Mouse (Mus musculus) limb, embryonic 10.5 days (tissue): Measurements from ENCODE around the gene Siglecg. TPM values are rescaled to one million over a fixed set of nuclear protein-coding genes. Genes with fewer than 3 reads are reported as not detected.

Experiments used
- DNase-seq: peaks from one replicate; pipeline ENCODE4 v3.0.0-alpha.2; 2017; ENCODE audit warnings: low spot score
- H3K27ac ChIP-seq: fragments of 300-500 bp; sonication (generic); 2 replicates; pipeline ENCODE4 v1.5.1; 2016; ENCODE audit warnings: mild to moderate bottlenecking
- H3K27me3 ChIP-seq: fragments of 300-500 bp; sonication (generic); 2 replicates; pipeline ENCODE4 v1.6.1; 2016; ENCODE audit warnings: low read depth, mild to moderate bottlenecking; ENCODE audit not compliant: poor library complexity, severe bottlenecking
- H3K36me3 ChIP-seq: fragments of 300-500 bp; sonication (generic); 2 replicates; pipeline ENCODE4 v1.6.1; 2016; ENCODE audit warnings: mild to moderate bottlenecking, moderate library complexity
- H3K4me1 ChIP-seq: fragments of 300-500 bp; sonication (generic); 2 replicates; pipeline ENCODE4 v1.6.1; 2016
- H3K4me3 ChIP-seq: fragments of 300-500 bp; sonication (generic); 2 replicates; pipeline ENCODE4 v1.5.1; 2016; ENCODE audit warnings: mild to moderate bottlenecking, moderate library complexity
- H3K9me3 ChIP-seq: fragments of 300-500 bp; sonication (generic); replicated peaks from 2 replicates; pipeline ENCODE4 v1.6.1; 2016; ENCODE audit warnings: mild to moderate bottlenecking
- WGBS: fragments of 180-500 bp; shearing (Covaris S2); methylation state at CpG from one replicate; pipeline ENCODE4 v1.1.7; 2016; 5-methylcytosine and 5-hydroxymethylcytosine counted together
- polyA plus RNA-seq: library from polyadenylated mRNA; unstranded; fragments of >200 nt; fragmentation: Nextera tagmentation; extraction: Ambion mirVana; gene quantifications from 2 replicates; pipeline ENCODE4 v1.2.1, GENCODE M21; 2016

Siglecg gene
- polyA plus RNA-seq, 1 experiment from 2014 or later, result 0.26 TPM

DNA sequence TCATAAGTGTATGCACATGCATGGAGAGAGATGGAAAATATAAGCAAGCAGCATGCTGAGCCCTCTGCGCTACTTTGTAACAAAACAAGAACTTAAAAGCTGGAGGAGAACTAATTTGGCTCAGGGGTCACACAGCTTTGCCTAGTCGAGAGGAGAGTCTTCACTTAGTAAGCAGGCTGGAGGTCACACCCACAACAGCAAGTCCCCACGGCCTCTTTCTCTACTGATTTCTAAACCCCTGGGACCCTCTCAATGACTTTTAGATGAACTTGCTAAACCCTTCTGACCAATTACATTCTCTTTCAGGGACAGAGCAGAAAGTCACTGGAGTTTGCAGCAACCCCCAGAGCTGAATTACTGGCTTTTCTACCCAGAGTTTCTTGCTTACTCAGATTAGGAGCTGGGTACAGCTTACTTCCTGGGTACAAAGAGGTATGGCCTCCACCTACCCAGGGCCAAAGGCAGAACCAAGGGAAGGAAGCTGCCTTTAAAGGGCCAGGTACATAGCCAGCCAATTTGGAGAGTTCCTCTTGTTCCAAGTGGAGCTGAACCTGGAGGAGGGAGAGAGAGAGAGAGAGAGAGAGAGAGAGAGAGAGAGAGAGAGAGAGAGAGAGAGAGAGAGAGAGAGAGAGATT is 16.1 kb downstream of the Siglecg start:
- H3K27me3 ChIP-seq, result no peaks in the 10 kb centered on the region
- H3K27ac ChIP-seq, result no peak overlapping the region
- no peaks in the 10 kb centered on the region for H3K9me3 ChIP-seq
- no peak for DNase-seq
- H3K4me1 ChIP-seq, result no peaks in the 10 kb centered on the region; the same call in 1 of the 2 replicates
- no peak overlapping the region for H3K4me3 ChIP-seq
- H3K36me3 ChIP-seq, result no peaks in the 10 kb centered on the region
- WGBS, result 68% methylated on average over 3 of the region's 3 CpGs

DNA sequence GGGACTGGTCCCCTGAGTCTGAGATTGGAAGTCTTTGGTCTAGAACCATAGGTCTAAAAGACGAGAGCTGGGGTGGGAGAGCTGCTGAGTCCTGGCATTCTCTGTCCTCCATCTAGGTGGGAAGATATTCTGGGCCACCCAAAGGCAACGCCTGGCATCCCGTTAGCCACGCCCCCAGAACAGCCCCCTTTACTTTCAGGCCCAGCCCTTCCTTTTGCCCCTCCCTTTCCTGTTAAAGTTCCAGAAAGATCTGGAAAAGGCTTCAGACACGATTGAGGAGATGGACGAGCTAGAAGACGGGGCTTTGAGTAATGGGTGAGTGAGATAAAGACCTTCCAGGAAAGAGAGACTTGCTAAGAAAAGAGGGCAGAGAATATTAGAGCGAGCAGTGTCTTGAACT is 19.4 kb downstream of the Siglecg start, which contains the start of gene Lim2:
Gene Lim2 (plus strand): TSS at position 265 of the 400 bp plus-strand sequence.
- Histone ChIP-seq H3K4me3 (no peak within 1 kb of the TSS), H3K27me3 (no peaks in the 10 kb centered on the region), H3K27ac (no peak within 1 kb of the TSS), H3K36me3 (no peaks in the 10 kb centered on the region), H3K9me3 (no peaks in the 10 kb centered on the region), H3K4me1 (no peaks in the 10 kb centered on the region; the same call in 1 of the 2 replicates)
- WGBS, result 90% methylated on average over 8 of the region's 8 CpGs
- DNase-seq, result no peak

- Histone ChIP-seq H3K4me3 (no peak overlapping the region), H3K4me1 (no peaks in the 10 kb centered on the region), H3K9me3 (no peaks in the 10 kb centered on the region), H3K36me3 (no peaks in the 10 kb centered on the region), H3K27ac (no peak overlapping the region), H3K27me3 (no peaks in the 10 kb centered on the region)
- 65% methylated on average over 4 of the region's 4 CpGs for WGBS
- DNase-seq, result no peak
These were observed 21.5 kb downstream of the Siglecg start for GRCm38 (mm10) chr7:43429500-43429899.

DNA sequence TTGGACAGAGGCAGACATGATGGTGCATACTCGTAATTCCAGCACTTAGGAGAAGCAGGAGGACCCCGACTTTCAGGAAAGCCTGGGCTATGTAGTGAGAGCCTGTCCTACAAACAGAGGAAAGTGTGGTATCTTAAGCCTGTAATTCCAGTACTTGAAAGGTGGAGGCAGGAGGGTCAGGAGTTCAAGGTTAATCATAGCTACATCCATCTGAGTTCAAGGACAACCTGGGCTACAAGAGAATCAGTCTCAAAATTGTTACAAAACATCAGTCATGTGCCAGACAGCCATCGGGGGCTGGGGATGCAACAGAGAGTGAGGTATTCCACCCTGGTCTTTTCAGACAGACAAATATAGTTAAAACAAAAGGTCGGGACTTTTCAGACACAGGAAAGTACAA is 24.9 kb downstream of the Siglecg start:
- WGBS, result 81% methylated on average over 4 of the region's 4 CpGs
- no peaks in the 10 kb centered on the region for H3K9me3 ChIP-seq
- H3K36me3 ChIP-seq, result no peaks in the 10 kb centered on the region
- DNase-seq, result no peak
- H3K4me3 ChIP-seq, result no peak overlapping the region
- H3K4me1 ChIP-seq, result no peaks in the 10 kb centered on the region
- no peaks in the 10 kb centered on the region for H3K27me3 ChIP-seq
- H3K27ac ChIP-seq, result no peak overlapping the region

DNA sequence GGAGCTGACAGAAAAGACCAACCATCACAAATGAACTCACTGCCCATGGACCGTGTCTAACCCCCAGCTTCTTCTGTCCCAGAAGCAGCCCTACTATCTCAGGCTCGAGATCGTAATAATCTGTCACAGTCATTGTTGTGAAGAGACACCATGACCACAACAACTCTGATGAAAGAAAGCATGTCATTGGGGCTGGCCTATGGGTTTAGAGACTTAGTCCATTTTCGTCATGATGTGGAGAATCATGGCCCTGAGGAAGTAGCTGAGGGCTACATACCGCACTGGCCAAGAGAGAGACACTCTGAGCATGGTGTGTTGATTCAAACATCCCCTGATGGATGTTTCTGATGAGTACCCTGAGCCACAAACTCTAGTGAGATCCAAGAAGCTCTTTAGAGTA is 26.7 kb downstream of the Siglecg start:
- H3K4me3 ChIP-seq, result no peak overlapping the region
- no peaks in the 10 kb centered on the region for H3K27me3 ChIP-seq
- H3K4me1 ChIP-seq, result no peaks in the 10 kb centered on the region
- H3K36me3 ChIP-seq, result no peaks in the 10 kb centered on the region
- WGBS, result 91% methylated on average over 5 of the region's 5 CpGs
- no peak overlapping the region for H3K27ac ChIP-seq
- H3K9me3 ChIP-seq, result no peaks in the 10 kb centered on the region
- no peak for DNase-seq

DNA sequence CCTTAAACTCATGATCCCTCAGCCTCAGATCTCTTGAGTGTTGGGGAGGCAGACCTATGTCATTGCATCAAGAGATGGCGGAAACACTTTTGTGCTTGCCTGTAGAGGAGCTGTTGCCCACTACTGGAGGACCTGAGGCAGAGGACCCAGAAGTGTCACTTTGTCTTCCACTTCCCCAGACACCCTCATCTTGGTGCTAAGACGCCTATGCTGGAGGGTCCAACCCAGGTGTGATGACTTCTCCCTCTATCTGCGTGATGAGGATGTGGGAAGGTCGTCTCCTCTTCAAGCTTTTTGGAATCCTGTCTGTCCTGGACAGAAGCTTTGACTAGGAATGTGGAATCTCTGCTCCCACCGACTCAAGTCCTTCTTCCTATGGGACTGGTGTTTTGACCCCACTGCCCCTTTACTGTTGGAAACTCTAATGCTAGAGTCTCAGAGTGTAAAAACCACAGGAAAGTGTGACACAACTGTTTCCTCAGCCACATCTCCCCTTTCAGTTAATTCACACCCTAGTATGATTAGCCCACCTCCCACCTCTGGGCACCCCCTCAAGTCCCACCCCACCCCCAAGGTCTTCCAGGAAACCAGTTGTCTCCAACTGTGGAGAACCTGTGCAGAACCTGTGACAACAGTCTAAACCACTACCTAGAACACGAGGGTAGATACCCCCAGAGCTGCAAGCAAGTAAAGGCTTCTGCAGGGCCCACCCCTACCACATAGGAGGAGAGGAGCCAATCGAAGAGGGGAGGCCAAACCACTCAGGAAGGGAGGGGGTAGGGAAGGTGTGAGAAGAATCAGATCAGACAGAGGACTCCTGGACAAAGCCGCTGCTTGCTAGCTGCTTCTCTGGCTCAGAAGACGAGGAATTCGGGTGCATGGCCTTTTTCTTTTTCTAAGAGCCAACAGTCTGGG is 28.6 kb downstream of the Siglecg start, which contains the start of gene Nkg7:
Gene Nkg7 (plus strand): TSS at position 733 of the 915 bp plus-strand sequence.
- Histone ChIP-seq H3K27ac (no peak within 1 kb of the TSS), H3K36me3 (no peaks in the 10 kb centered on the region), H3K4me3 (no peak within 1 kb of the TSS), H3K9me3 (no peaks in the 10 kb centered on the region), H3K27me3 (no peaks in the 10 kb centered on the region), H3K4me1 (no peaks in the 10 kb centered on the region)
- no peak for DNase-seq
- 71% methylated on average over 10 of the region's 10 CpGs for WGBS

DNA sequence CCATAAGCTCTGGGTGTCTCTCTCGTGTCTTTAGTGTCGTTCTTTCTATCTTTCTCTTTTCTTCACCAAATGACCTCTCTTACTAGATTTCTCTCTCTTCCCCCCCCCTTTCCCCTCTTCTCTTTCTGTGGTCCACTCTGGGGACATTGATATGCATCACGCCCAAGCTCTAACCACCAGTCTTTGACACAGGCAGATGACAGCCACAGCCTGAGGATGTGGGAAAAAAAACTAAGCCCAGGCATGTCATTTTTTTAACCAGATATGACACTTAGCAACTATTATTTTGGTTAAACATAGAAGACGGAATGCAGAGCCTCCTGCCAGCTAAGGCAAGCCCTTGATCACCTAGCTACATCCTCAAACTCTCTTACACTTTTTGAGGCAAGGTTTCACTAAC is 30.6 kb downstream of the Siglecg start:
- Histone ChIP-seq H3K4me1 (peaks cover 6% of the 10 kb centered on the region), H3K27ac (no peak overlapping the region), H3K27me3 (no peaks in the 10 kb centered on the region), H3K36me3 (no peaks in the 10 kb centered on the region), H3K4me3 (no peak overlapping the region), H3K9me3 (no peaks in the 10 kb centered on the region)
- WGBS, result 83% methylated on average over 4 of the region's 4 CpGs
- no peak for DNase-seq

DNA sequence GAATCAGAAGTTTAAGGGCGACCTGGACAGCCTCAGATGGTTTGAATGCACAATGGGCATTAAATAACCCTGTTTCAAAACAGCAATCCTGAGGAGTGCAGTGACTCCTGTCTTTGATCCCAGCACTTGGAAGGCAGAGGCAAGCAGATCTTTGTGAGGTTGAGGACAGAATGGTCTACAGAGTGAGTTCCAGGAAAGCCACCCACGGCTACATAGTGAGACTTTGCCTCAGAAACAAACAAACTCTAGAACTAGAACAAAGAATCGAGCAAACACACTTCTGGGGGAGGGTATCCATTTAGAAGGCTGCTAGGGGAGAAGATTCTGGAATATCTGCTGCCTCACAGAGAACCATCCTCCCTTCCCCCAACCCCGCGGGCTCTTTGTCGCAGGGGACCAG is 32.5 kb downstream of the Siglecg start, which contains the start of gene Cldnd2:
Gene Cldnd2 (plus strand): TSS at position 301 of the 400 bp plus-strand sequence.
- Histone ChIP-seq H3K4me3 (no peak within 1 kb of the TSS), H3K4me1 (peaks cover 16% of the 10 kb centered on the region), H3K36me3 (no peaks in the 10 kb centered on the region), H3K27ac (no peak within 1 kb of the TSS), H3K9me3 (no peaks in the 10 kb centered on the region), H3K27me3 (no peaks in the 10 kb centered on the region)
- DNase-seq, result no peak
- WGBS, result 85% methylated on average over 6 of the region's 6 CpGs

DNA sequence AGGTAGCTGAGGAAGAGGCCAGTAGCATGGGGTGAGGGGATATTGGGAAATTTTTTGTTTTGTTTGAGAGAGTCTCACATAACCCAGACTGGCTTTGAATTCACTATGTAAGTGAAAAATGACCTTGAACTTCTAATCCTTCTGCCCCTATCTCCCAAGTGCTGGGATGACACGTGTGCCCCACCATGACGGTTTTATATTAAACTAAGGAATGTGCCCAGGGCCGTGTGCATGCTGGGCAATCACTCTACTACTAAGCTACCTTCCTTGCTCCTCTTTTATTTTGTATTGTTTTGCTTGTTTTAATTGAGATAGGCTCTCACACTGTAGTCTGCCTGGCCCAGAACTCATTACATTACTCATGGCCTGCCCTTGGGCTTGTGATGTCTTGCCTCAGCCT is 33.1 kb downstream of the Siglecg start:
- Histone ChIP-seq H3K4me1 (peaks cover 16% of the 10 kb centered on the region), H3K9me3 (no peaks in the 10 kb centered on the region), H3K27ac (no peak overlapping the region), H3K4me3 (no peak overlapping the region), H3K27me3 (no peaks in the 10 kb centered on the region), H3K36me3 (no peaks in the 10 kb centered on the region)
- DNase-seq, result no peak
- 88% methylated on average over 3 of the region's 3 CpGs for WGBS

DNA sequence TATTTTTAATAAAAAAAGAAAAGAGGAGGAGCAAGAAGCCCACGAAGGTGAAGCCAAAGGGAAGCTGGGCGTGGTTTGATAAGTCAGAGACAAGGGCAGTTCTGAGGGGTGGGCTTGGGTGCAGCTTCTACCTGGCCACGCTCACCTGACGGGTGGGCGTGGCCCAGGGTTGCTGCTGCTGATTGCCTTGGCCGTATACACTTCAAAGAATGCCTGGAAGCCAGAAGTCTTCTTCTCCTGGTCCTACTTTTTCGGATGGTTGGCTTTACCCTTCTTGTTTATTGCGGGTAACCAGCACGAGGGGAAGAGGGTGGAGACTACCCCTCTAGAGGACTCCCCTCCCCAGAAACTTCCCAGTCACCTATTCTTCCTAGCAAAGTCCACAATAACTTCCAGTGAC is 34.7 kb downstream of the Siglecg start:
- H3K27me3 ChIP-seq, result no peaks in the 10 kb centered on the region
- no peaks in the 10 kb centered on the region for H3K36me3 ChIP-seq
- H3K4me3 ChIP-seq, result peak overlapping the region; percentile 65
- H3K27ac ChIP-seq, result peak overlapping the region; percentile 86
- H3K9me3 ChIP-seq, result no peaks in the 10 kb centered on the region
- DNase-seq, result no peak
- H3K4me1 ChIP-seq, result peaks cover 16% of the 10 kb centered on the region
- WGBS, result 9% methylated on average over 9 of the region's 9 CpGs

DNA sequence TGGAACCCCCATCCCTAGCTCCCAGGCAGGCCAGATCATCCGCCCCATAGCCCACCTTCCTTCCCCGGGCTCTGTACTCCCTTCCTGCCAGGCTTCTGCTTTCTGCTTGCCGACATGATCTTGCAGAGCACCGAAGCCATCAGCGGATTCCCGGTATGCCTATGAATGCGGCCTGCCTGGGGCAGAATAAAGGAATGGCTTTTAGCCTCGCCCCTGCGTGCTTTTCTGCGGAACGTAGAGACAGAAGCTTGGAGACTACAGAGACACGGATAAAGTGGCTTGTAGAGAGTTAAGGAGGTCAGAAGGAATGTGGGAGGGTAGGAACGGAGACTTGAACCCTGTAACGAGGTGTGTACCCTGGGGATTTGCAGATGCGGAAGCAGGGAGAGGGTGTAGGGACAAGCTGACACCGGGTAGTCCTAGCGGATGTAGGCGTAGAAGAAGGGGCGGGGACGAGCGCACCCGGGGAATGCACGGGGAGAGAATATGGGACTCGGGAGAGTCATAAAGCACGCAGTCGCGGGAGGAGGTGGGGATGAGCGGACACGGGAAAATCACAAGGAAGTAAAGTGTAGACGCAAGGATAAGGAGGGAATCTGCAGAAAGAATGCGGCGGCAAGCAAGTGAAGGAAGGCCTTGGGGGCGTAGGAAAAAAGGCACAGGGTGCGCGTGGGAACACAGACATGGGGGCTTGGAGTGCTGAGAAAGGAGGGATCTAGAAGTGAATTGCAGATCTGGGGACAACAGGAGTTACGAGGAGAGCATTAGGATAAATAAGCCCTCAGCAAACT is 35.3 kb downstream of the Siglecg start:
- WGBS, result 2% methylated on average over 36 of the region's 36 CpGs

GRCm38 (mm10) chr7:43443917-43444293 is 35.9 kb downstream of the Siglecg start, which contains the start of the genes Etfb and Gm45233:
Gene Etfb (plus strand): TSS chr7:43444083.
Gene Gm45233 (plus strand): TSS chr7:43444128.
- Histone ChIP-seq H3K4me1 (peaks cover 16% of the 10 kb centered on the region), H3K27me3 (no peaks in the 10 kb centered on the region), H3K4me3 (peak within 1 kb of the TSS; percentile 65), H3K27ac (peak within 1 kb of the TSS; percentile 86), H3K36me3 (no peaks in the 10 kb centered on the region), H3K9me3 (no peaks in the 10 kb centered on the region)
- DNase-seq, result peak; percentile 94
- WGBS, result under 1% methylated on average over 27 of the region's 27 CpGs

More for the DNA sequence above, 35.3 kb downstream of the Siglecg start:
- Histone ChIP-seq H3K4me1 (peaks cover 16% of the 10 kb centered on the region), H3K4me3 (peak overlapping the region; percentile 65), H3K27me3 (no peaks in the 10 kb centered on the region), H3K9me3 (no peaks in the 10 kb centered on the region), H3K36me3 (no peaks in the 10 kb centered on the region), H3K27ac (peak overlapping the region; percentile 86)
- DNase-seq, result peak; percentile 73
